Mouse (Mus musculus) kidney, embryonic 15.5 days (tissue): Measurements from ENCODE around the gene Pes1. TPM values are rescaled to one million over a fixed set of nuclear protein-coding genes. Genes with fewer than 3 reads are reported as not detected.
A peak's percentile ranks its signal among the peaks of the same experiment; 100 is the strongest.
"Not testable (repeated sequence)": the region's sequence is repeated elsewhere in the genome, so short reads cannot be mapped to it uniquely, and the experiment has no call there.

Experiments used
- ATAC-seq: fragments of 200-750 bp; cut with Nextera tagmentation; replicated peaks from 2 replicates; pipeline ENCODE4 v1.8.0; 2017; ENCODE audit warnings: moderate TSS enrichment; ENCODE audit not compliant: low FRiP score
- H3K27ac ChIP-seq: fragments of 300-500 bp; sonication (generic); 2 replicates; pipeline ENCODE4 v1.5.1; 2015; ENCODE audit warnings: mild to moderate bottlenecking, inconsistent platforms
- H3K27me3 ChIP-seq: fragments of 300-500 bp; sonication (generic); 2 replicates; pipeline ENCODE4 v1.6.1; 2015; ENCODE audit warnings: inconsistent platforms
- H3K36me3 ChIP-seq: fragments of 300-500 bp; sonication (generic); 2 replicates; pipeline ENCODE4 v1.6.1; 2015; ENCODE audit warnings: inconsistent platforms
- H3K4me1 ChIP-seq: fragments of 300-500 bp; sonication (generic); 2 replicates; pipeline ENCODE4 v1.6.1; 2015; ENCODE audit warnings: inconsistent platforms
- H3K4me2 ChIP-seq: fragments of 300-500 bp; sonication (generic); 2 replicates; pipeline ENCODE4 v1.6.1; 2015; ENCODE audit warnings: moderate library complexity, mild to moderate bottlenecking, inconsistent platforms
- H3K4me3 ChIP-seq: fragments of 300-500 bp; sonication (generic); replicated peaks from 2 replicates; pipeline ENCODE4 v1.5.1; 2015; ENCODE audit warnings: mild to moderate bottlenecking, inconsistent platforms
- H3K9ac ChIP-seq: fragments of 300-500 bp; sonication (generic); 2 replicates; pipeline ENCODE4 v1.6.1; 2015; ENCODE audit warnings: mild to moderate bottlenecking, inconsistent platforms
- H3K9me3 ChIP-seq: fragments of 300-500 bp; sonication (generic); replicated peaks from 2 replicates; pipeline ENCODE4 v1.6.1; 2016; ENCODE audit warnings: inconsistent platforms
- WGBS: fragments of 180-500 bp; shearing (Covaris S2); methylation state at CpG from one replicate; pipeline ENCODE4 v1.1.7; 2015; ENCODE audit warnings: mixed read lengths; 5-methylcytosine and 5-hydroxymethylcytosine counted together
- polyA plus RNA-seq: library from polyadenylated mRNA; unstranded; fragments of >200 nt; fragmentation: Nextera tagmentation; extraction: Ambion mirVana; gene quantifications from 2 replicates; pipeline ENCODE4 v1.2.1, GENCODE M21; 2015

Pes1 gene
- polyA plus RNA-seq, 1 experiment from 2014 or later, result 95.5 TPM

- Histone ChIP-seq H3K9me3 (no peaks in the 10 kb centered on the region), H3K27me3 (no peaks in the 10 kb centered on the region), H3K4me2 (no peak overlapping the region), H3K36me3 (no peaks in the 10 kb centered on the region), H3K9ac (no peak overlapping the region), H3K4me3 (no peak overlapping the region), H3K4me1 (peaks cover 17% of the 10 kb centered on the region), H3K27ac (no peak overlapping the region)
- ATAC-seq, result no peak
- 86% methylated on average over 9 of the region's 9 CpGs for WGBS
Observed at GRCm38 (mm10) chr11:3933756-3934285, 30.0 kb upstream of the Pes1 start.

- Histone ChIP-seq H3K9ac (no peak overlapping the region), H3K36me3 (no peaks in the 10 kb centered on the region), H3K27ac (no peak overlapping the region), H3K9me3 (no peaks in the 10 kb centered on the region), H3K4me1 (peaks cover 17% of the 10 kb centered on the region), H3K27me3 (no peaks in the 10 kb centered on the region), H3K4me3 (no peak overlapping the region), H3K4me2 (no peak overlapping the region)
- ATAC-seq, result no peak
- WGBS, result 67% methylated on average over 4 of the region's 4 CpGs
Observed at GRCm38 (mm10) chr11:3935135-3935534, 28.6 kb upstream of the Pes1 start.

GRCm38 (mm10) chr11:3936318-3936717 lies 27.5 kb upstream of the Pes1 start:
- H3K4me1 ChIP-seq, result peaks cover 10% of the 10 kb centered on the region
- H3K27ac ChIP-seq, result no peak overlapping the region
- H3K9ac ChIP-seq, result no peak overlapping the region
- H3K4me2 ChIP-seq, result no peak overlapping the region
- WGBS, result 84% methylated on average over 3 of the region's 3 CpGs
- no peak for ATAC-seq
- no peaks in the 10 kb centered on the region for H3K27me3 ChIP-seq
- no peaks in the 10 kb centered on the region for H3K9me3 ChIP-seq
- no peak overlapping the region for H3K4me3 ChIP-seq
- no peaks in the 10 kb centered on the region for H3K36me3 ChIP-seq

GRCm38 (mm10) chr11:3937321-3937874 lies 26.4 kb upstream of the Pes1 start:
- Histone ChIP-seq H3K4me2 (0 out of 2 replicates have a peak overlapping the region, but pooled peaks have one; percentile 16), H3K4me1 (peaks cover 3% of the 10 kb centered on the region; the same call in 1 of the 2 replicates), H3K4me3 (no peak overlapping the region), H3K9me3 (no peaks in the 10 kb centered on the region), H3K36me3 (no peaks in the 10 kb centered on the region), H3K27ac (peak overlapping the region; percentile 72), H3K27me3 (no peaks in the 10 kb centered on the region), H3K9ac (no peak overlapping the region)
- peak; percentile 56; the same call in 1 of the 2 replicates for ATAC-seq
- WGBS, result 80% methylated on average over 13 of the region's 13 CpGs

GRCm38 (mm10) chr11:3941371-3941770 lies 22.4 kb upstream of the Pes1 start:
- 83% methylated on average over 7 of the region's 7 CpGs for WGBS
- Histone ChIP-seq H3K4me3 (no peak overlapping the region), H3K27ac (no peak overlapping the region), H3K4me2 (no peak overlapping the region), H3K36me3 (no peaks in the 10 kb centered on the region), H3K9ac (no peak overlapping the region), H3K9me3 (no peaks in the 10 kb centered on the region), H3K27me3 (peaks cover 14% of the 10 kb centered on the region), H3K4me1 (no peaks in the 10 kb centered on the region)
- no peak for ATAC-seq

GRCm38 (mm10) chr11:3946386-3946785 lies 17.4 kb upstream of the Pes1 start:
- H3K9ac ChIP-seq, result no peak overlapping the region
- H3K4me2 ChIP-seq, result no peak overlapping the region
- H3K9me3 ChIP-seq, result no peaks in the 10 kb centered on the region
- peaks cover 16% of the 10 kb centered on the region for H3K27me3 ChIP-seq
- H3K27ac ChIP-seq, result no peak overlapping the region
- no peak overlapping the region for H3K4me3 ChIP-seq
- WGBS, result 28% methylated on average over 1 of the region's 1 CpGs
- no peaks in the 10 kb centered on the region for H3K4me1 ChIP-seq
- no peak for ATAC-seq
- H3K36me3 ChIP-seq, result no peaks in the 10 kb centered on the region

GRCm38 (mm10) chr11:3954876-3955275 lies 8.9 kb upstream of the Pes1 start:
- H3K4me3 ChIP-seq, ATAC-seq, H3K27ac ChIP-seq, H3K9me3 ChIP-seq, H3K4me1 ChIP-seq, H3K27me3 ChIP-seq, H3K4me2 ChIP-seq, H3K36me3 ChIP-seq, H3K9ac ChIP-seq: not testable (repeated sequence)
- 83% methylated on average over 5 of the region's 5 CpGs for WGBS

- WGBS, result 81% methylated on average over 4 of the region's 4 CpGs
- H3K27me3 ChIP-seq, ATAC-seq, H3K4me2 ChIP-seq, H3K36me3 ChIP-seq, H3K27ac ChIP-seq, H3K4me1 ChIP-seq, H3K4me3 ChIP-seq, H3K9me3 ChIP-seq, H3K9ac ChIP-seq: not testable (repeated sequence)
Observed at GRCm38 (mm10) chr11:3955371-3955770, 8.4 kb upstream of the Pes1 start.

GRCm38 (mm10) chr11:3960901-3961300 lies 2.9 kb upstream of the Pes1 start:
- Histone ChIP-seq H3K4me2 (no peak overlapping the region), H3K4me1 (peaks cover 13% of the 10 kb centered on the region), H3K9ac (no peak overlapping the region), H3K4me3 (no peak overlapping the region), H3K9me3 (no peaks in the 10 kb centered on the region), H3K36me3 (no peaks in the 10 kb centered on the region), H3K27ac (no peak overlapping the region), H3K27me3 (no peaks in the 10 kb centered on the region)
- 49% methylated on average over 2 of the region's 2 CpGs for WGBS
- ATAC-seq, result no peak

- 0 out of 2 replicates have a peak, but pooled peaks cover 6% of the 10 kb centered on the region for H3K36me3 ChIP-seq
- H3K4me2 ChIP-seq, result no peak overlapping the region
- no peaks in the 10 kb centered on the region for H3K9me3 ChIP-seq
- H3K27me3 ChIP-seq, result no peaks in the 10 kb centered on the region
- WGBS, result 76% methylated on average over 3 of the region's 3 CpGs
- H3K4me3 ChIP-seq, result no peak overlapping the region
- H3K9ac ChIP-seq, result no peak overlapping the region
- H3K4me1 ChIP-seq, result peaks cover 15% of the 10 kb centered on the region
- no peak for ATAC-seq
- H3K27ac ChIP-seq, result no peak overlapping the region
Observed at GRCm38 (mm10) chr11:3961761-3962160, 2.0 kb upstream of the Pes1 start.

- Histone ChIP-seq H3K4me2 (peak overlapping the region; percentile 69), H3K4me1 (peaks cover 15% of the 10 kb centered on the region), H3K27ac (peak overlapping the region; percentile 18; the same call in 1 of the 2 replicates), H3K4me3 (peak overlapping the region; percentile 77), H3K27me3 (no peaks in the 10 kb centered on the region), H3K9me3 (no peaks in the 10 kb centered on the region), H3K36me3 (peaks cover 19% of the 10 kb centered on the region), H3K9ac (no peak overlapping the region)
- 0 out of 2 replicates have a peak, but pooled peaks have one; percentile 16 for ATAC-seq
- WGBS, result 83% methylated on average over 10 of the region's 10 CpGs
Observed at GRCm38 (mm10) chr11:3963155-3963554, 620 bp upstream of the Pes1 start.

- peak overlapping the region; percentile 69 for H3K4me2 ChIP-seq
- peaks cover 33% of the 10 kb centered on the region for H3K36me3 ChIP-seq
- peaks cover 15% of the 10 kb centered on the region for H3K4me1 ChIP-seq
- H3K9me3 ChIP-seq, result no peaks in the 10 kb centered on the region
- no peaks in the 10 kb centered on the region for H3K27me3 ChIP-seq
- peak overlapping the region; percentile 77 for H3K4me3 ChIP-seq
- H3K9ac ChIP-seq, result peak overlapping the region; percentile 78
- WGBS, result 16% methylated on average over 11 of the region's 11 CpGs
- no peak; the same call in none of the 2 replicates for ATAC-seq
- H3K27ac ChIP-seq, result peak overlapping the region; percentile 78; the same call in 1 of the 2 replicates
Observed at GRCm38 (mm10) chr11:3964416-3965172, 819 bp downstream of the Pes1 start.
